Mouse (Mus musculus): ENCODE results near the gene Spc24.
"Not testable (repeated sequence)": the region's sequence is repeated elsewhere in the genome, so short reads cannot be mapped to it uniquely, and the experiment has no call there.

Gene Spc24

GRCm38 (mm10) chr9:21784517-21785307 lies 24.6 kb upstream of the Spc24 start:
- no peak for DNase-seq (ENCODE audit: low read depth in 2 of 2, low spot score in 2 of 2)

- DNase-seq (ENCODE audit: low read depth in 2 of 2, low spot score in 2 of 2), result no peak
Measured at GRCm38 (mm10) chr9:21781657-21782468, 21.8 kb upstream of the Spc24 start.

- DNase-seq (ENCODE audit: low read depth in 2 of 2, low spot score in 2 of 2), result no peak
Measured at GRCm38 (mm10) chr9:21777726-21778125, 17.6 kb upstream of the Spc24 start.

GRCm38 (mm10) chr9:21774353-21774752 lies 14.2 kb upstream of the Spc24 start:
- DNase-seq (ENCODE audit: low read depth in 2 of 2, low spot score in 2 of 2), result no peak

- not testable (repeated sequence) for DNase-seq (ENCODE audit: low read depth in 2 of 2, low spot score in 2 of 2)
Measured at GRCm38 (mm10) chr9:21773396-21773795, 13.3 kb upstream of the Spc24 start.

- DNase-seq (ENCODE audit: low read depth in 2 of 2, low spot score in 2 of 2), result no peak
Measured at GRCm38 (mm10) chr9:21769558-21770183, 9.6 kb upstream of the Spc24 start.

- no peak for DNase-seq (ENCODE audit: low read depth in 2 of 2, low spot score in 2 of 2)
Measured at GRCm38 (mm10) chr9:21768511-21769411, 8.7 kb upstream of the Spc24 start.

- DNase-seq (ENCODE audit: low read depth in 2 of 2, low spot score in 2 of 2), result no peak
Measured at GRCm38 (mm10) chr9:21767896-21768295, 7.8 kb upstream of the Spc24 start.

GRCm38 (mm10) chr9:21764084-21764999 lies 4.2 kb upstream of the Spc24 start:
- no peak for DNase-seq (ENCODE audit: low read depth in 2 of 2, low spot score in 2 of 2)

GRCm38 (mm10) chr9:21762135-21762534 lies 2.0 kb upstream of the Spc24 start:
- DNase-seq (ENCODE audit: low read depth in 2 of 2, low spot score in 2 of 2), result no peak

- no peak for DNase-seq (ENCODE audit: low read depth in 2 of 2, low spot score in 2 of 2)
Measured at GRCm38 (mm10) chr9:21759718-21760117, 385 bp downstream of the Spc24 start.

- DNase-seq (ENCODE audit: low read depth in 2 of 2, low spot score in 2 of 2), result peak in 1 of 2 experiments; percentile 5
Measured at GRCm38 (mm10) chr9:21758576-21759529, 1.2 kb downstream of the Spc24 start.

GRCm38 (mm10) chr9:21754516-21755321 lies 5.4 kb downstream of the Spc24 start:
- no peak for DNase-seq (ENCODE audit: low read depth in 2 of 2, low spot score in 2 of 2)

- no peak for DNase-seq (ENCODE audit: low read depth in 2 of 2, low spot score in 2 of 2)
Measured at GRCm38 (mm10) chr9:21754003-21754402, 6.1 kb downstream of the Spc24 start.

GRCm38 (mm10) chr9:21752252-21752792 lies 7.8 kb downstream of the Spc24 start:
- no peak for DNase-seq (ENCODE audit: low read depth in 2 of 2, low spot score in 2 of 2)

- no peak for DNase-seq (ENCODE audit: low read depth in 2 of 2, low spot score in 2 of 2)
Measured at GRCm38 (mm10) chr9:21751347-21751746, 8.8 kb downstream of the Spc24 start.

GRCm38 (mm10) chr9:21750370-21750769 lies 9.7 kb downstream of the Spc24 start:
- DNase-seq (ENCODE audit: low read depth in 2 of 2, low spot score in 2 of 2), result no peak
